Mouse (Mus musculus): Measurements from ENCODE around the gene Me1.

Me1 gene

DNA sequence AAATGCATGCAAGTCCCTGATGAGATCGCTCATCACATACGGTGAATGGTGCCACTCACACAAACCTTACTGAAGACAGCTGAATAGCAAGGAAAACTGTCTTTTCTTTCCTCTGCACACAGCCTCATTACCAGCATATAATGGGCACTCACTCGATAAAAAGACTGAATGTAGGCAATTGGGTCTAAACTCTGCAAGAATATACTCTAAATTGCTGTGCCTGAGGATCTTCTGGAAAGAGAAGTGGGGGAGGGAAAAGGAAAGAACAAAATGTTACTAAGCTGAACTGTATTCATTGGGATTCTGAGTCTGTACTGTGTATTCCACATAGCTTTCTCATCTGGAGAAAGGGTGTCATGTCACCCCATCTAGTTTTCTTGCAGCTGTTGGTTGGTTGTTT lies 152.3 kb downstream of the Me1 start:
- DNase-seq (ENCODE audit: low read depth), result no peak

DNA sequence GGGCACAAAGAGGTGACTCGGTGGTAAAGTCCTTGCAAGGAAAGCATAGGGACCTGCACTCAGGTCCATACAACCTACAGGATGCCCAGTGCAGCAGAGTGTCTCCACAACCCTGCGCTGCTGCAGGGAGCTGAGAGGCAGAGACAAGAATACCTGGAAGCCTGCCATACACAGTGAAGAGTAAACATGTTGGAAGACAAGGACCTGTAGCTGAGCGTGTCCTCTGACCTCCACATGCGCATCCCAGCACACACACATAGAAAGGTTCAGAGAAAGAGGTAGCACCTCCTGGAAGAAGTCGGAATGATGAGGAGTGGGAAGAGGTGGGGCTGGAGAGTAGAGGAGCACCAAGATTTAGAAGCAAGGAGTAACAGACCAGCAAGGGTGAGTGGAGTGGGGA lies 161.7 kb downstream of the Me1 start:
- no peak for DNase-seq (ENCODE audit: low read depth)

Measured in c-Kit-positive CD71-negative TER-119-negative erythroid progenitor cells, embryonic 14.5 days (primary cell).